Mouse (Mus musculus) bone marrow, adult 2 months (tissue): ENCODE results near the gene Pigu.

Source experiments
- CTCF ChIP-seq: fragments of 200-500 bp; IDR thresholded peaks from 2 replicates; pipeline ENCODE4 v1.5.1; 2011; ENCODE audit warnings: low read length, control low read depth; ENCODE audit not compliant: control insufficient read depth, insufficient read depth
- POLR2A ChIP-seq: fragments of 200-500 bp; IDR thresholded peaks from 2 replicates; pipeline ENCODE4 v1.6.1; 2011; ENCODE audit warnings: low read depth, mild to moderate bottlenecking, control low read depth, low read length, borderline replicate concordance; ENCODE audit not compliant: control insufficient read depth

- TF ChIP-seq CTCF (no peak), POLR2A (no peak)
Observed at GRCm38 (mm10) chr2:155308936-155309592, 48.2 kb downstream of the Pigu start.
